Mouse (Mus musculus): ENCODE results near the gene Esr1.

DNA sequence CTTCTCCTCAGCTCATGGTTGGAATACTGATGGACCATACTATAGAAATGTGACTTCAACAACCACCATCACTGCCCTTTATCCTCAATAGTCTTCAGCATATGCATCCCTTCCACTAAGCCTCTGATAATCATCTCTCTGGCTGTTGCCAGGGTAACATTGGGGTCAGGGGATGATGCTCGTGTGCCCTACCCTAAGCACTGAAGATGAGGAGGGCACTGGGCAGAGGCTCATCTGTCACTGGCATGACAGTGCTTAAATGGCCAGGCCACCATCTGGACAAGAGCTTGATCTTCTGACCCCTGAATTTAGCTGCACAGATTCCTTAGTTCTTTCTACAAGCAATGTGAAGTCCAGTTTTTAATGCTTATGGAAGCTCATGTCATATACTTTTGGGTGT is 405.8 kb downstream of the Esr1 start:
- TF ChIP-seq POLR2A (IDR thresholded peaks at IDR 0.05; ENCODE audit: borderline replicate concordance, insufficient read depth, low read length), result no peak
- TF ChIP-seq CTCF (IDR thresholded peaks at IDR 0.05; ENCODE audit: borderline replicate concordance, insufficient read depth, low read depth, low read length), result no peak
